Mouse (Mus musculus): ENCODE measurements around the gene Atp6v0a1. TPM values are rescaled to one million over a fixed set of nuclear protein-coding genes. Genes with fewer than 3 reads are reported as not detected.

Gene Atp6v0a1
- polyA plus RNA-seq, 1 experiment from 2014 or later, result 175 TPM

- Histone ChIP-seq H3K9me3 (ENCODE audit: control insufficient read depth, low read length) (no peaks in the 10 kb centered on the region), H3K27ac (ENCODE audit: low read depth, low read length) (no peak overlapping the region), H3K9ac (replicated peaks; ENCODE audit: low read depth, low read length) (no peak overlapping the region), H3K4me1 (ENCODE audit: control insufficient read depth, insufficient read depth, low read length) (no peaks in the 10 kb centered on the region), H3K36me3 (ENCODE audit: control insufficient read depth, insufficient read depth, low read length) (peaks cover 66% of the 10 kb centered on the region), H3K27me3 (ENCODE audit: control insufficient read depth, insufficient read depth, low read length) (no peaks in the 10 kb centered on the region), H3K4me2 (ENCODE audit: low read depth, low read length) (no peak overlapping the region), H3K4me3 (ENCODE audit: low read depth, low read length) (no peak overlapping the region)
- ATAC-seq (ENCODE audit: low read depth), result no peak
- WGBS, result 91% methylated on average over 8 of the region's 8 CpGs
Measured at GRCm38 (mm10) chr11:101029320-101029719, 20.1 kb downstream of the Atp6v0a1 start.

GRCm38 (mm10) chr11:101030136-101030807 lies 21.0 kb downstream of the Atp6v0a1 start:
- no peak overlapping the region for H3K4me3 ChIP-seq (ENCODE audit: low read depth, low read length)
- WGBS, result 89% methylated on average over 10 of the region's 10 CpGs
- H3K36me3 ChIP-seq (ENCODE audit: control insufficient read depth, insufficient read depth, low read length), result peaks cover 70% of the 10 kb centered on the region
- H3K9ac ChIP-seq (replicated peaks; ENCODE audit: low read depth, low read length), result no peak overlapping the region
- H3K4me2 ChIP-seq (ENCODE audit: low read depth, low read length), result no peak overlapping the region
- H3K27ac ChIP-seq (ENCODE audit: low read depth, low read length), result no peak overlapping the region
- no peaks in the 10 kb centered on the region for H3K9me3 ChIP-seq (ENCODE audit: control insufficient read depth, low read length)
- no peak for ATAC-seq (ENCODE audit: low read depth)
- no peaks in the 10 kb centered on the region for H3K27me3 ChIP-seq (ENCODE audit: control insufficient read depth, insufficient read depth, low read length)
- no peaks in the 10 kb centered on the region for H3K4me1 ChIP-seq (ENCODE audit: control insufficient read depth, insufficient read depth, low read length)

DNA sequence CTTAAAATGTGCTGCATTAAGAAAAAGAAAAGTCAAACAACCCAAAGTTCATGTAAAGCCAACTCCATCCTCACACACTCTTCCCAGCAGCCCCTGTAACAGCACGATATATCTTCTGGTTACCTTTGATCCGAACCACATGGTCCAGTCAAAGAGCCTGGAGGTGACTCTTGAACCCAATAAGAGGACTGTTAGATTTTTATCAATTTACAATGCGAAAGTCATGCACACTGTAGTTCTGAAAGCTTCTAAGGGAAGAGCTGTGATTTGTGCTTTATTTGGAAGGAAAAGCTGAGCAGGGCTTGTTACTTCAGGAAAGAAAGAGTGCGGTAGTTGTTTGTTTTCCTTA lies 21.5 kb downstream of the Atp6v0a1 start:
- WGBS, result 97% methylated on average over 4 of the region's 4 CpGs
- no peak overlapping the region for H3K4me3 ChIP-seq (ENCODE audit: low read depth, low read length)
- ATAC-seq (ENCODE audit: low read depth), result no peak
- no peak overlapping the region for H3K4me2 ChIP-seq (ENCODE audit: low read depth, low read length)
- no peaks in the 10 kb centered on the region for H3K9me3 ChIP-seq (ENCODE audit: control insufficient read depth, low read length)
- no peak overlapping the region for H3K9ac ChIP-seq (replicated peaks; ENCODE audit: low read depth, low read length)
- peaks cover 70% of the 10 kb centered on the region for H3K36me3 ChIP-seq (ENCODE audit: control insufficient read depth, insufficient read depth, low read length)
- H3K27me3 ChIP-seq (ENCODE audit: control insufficient read depth, insufficient read depth, low read length), result no peaks in the 10 kb centered on the region
- no peaks in the 10 kb centered on the region for H3K4me1 ChIP-seq (ENCODE audit: control insufficient read depth, insufficient read depth, low read length)
- H3K27ac ChIP-seq (ENCODE audit: low read depth, low read length), result no peak overlapping the region

DNA sequence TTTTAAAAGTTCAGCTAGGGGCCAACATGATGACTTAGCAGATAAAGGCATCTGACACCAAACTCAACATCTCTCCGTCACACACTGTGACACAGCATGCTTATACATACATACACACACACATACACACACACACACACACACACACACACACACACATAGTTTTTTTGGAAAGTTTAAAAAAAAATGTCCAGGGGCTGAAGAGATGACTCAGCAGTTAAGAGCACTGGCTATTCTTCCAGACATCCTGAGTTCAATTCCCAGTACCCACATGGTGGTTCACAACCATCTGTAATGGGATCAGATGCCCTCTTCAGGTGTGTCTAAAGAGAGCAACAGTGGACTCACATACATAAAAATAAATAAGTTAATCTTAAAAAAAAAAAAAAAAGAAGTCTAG lies 22.2 kb downstream of the Atp6v0a1 start:
- Histone ChIP-seq H3K27me3 (ENCODE audit: control insufficient read depth, insufficient read depth, low read length) (no peaks in the 10 kb centered on the region), H3K4me1 (ENCODE audit: control insufficient read depth, insufficient read depth, low read length) (no peaks in the 10 kb centered on the region), H3K9ac (replicated peaks; ENCODE audit: low read depth, low read length) (no peak overlapping the region), H3K9me3 (ENCODE audit: control insufficient read depth, low read length) (no peaks in the 10 kb centered on the region), H3K27ac (ENCODE audit: low read depth, low read length) (no peak overlapping the region), H3K4me3 (ENCODE audit: low read depth, low read length) (no peak overlapping the region), H3K36me3 (ENCODE audit: control insufficient read depth, insufficient read depth, low read length) (peaks cover 76% of the 10 kb centered on the region), H3K4me2 (ENCODE audit: low read depth, low read length) (no peak overlapping the region)
- no peak for ATAC-seq (ENCODE audit: low read depth)
- WGBS, result 86% methylated on average over 1 of the region's 1 CpGs

GRCm38 (mm10) chr11:101033856-101034500 lies 24.7 kb downstream of the Atp6v0a1 start:
- no peak for ATAC-seq (ENCODE audit: low read depth)
- Histone ChIP-seq H3K4me3 (ENCODE audit: low read depth, low read length) (no peak overlapping the region), H3K9me3 (ENCODE audit: control insufficient read depth, low read length) (no peaks in the 10 kb centered on the region), H3K27me3 (ENCODE audit: control insufficient read depth, insufficient read depth, low read length) (no peaks in the 10 kb centered on the region), H3K9ac (replicated peaks; ENCODE audit: low read depth, low read length) (no peak overlapping the region), H3K4me2 (ENCODE audit: low read depth, low read length) (no peak overlapping the region), H3K4me1 (ENCODE audit: control insufficient read depth, insufficient read depth, low read length) (no peaks in the 10 kb centered on the region), H3K27ac (ENCODE audit: low read depth, low read length) (no peak overlapping the region), H3K36me3 (ENCODE audit: control insufficient read depth, insufficient read depth, low read length) (peaks cover 83% of the 10 kb centered on the region)
- WGBS, result 95% methylated on average over 17 of the region's 17 CpGs

GRCm38 (mm10) chr11:101034614-101035327 lies 25.5 kb downstream of the Atp6v0a1 start:
- H3K4me1 ChIP-seq (ENCODE audit: control insufficient read depth, insufficient read depth, low read length), result no peaks in the 10 kb centered on the region
- no peak overlapping the region for H3K9ac ChIP-seq (replicated peaks; ENCODE audit: low read depth, low read length)
- H3K4me2 ChIP-seq (ENCODE audit: low read depth, low read length), result no peak overlapping the region
- peaks cover 83% of the 10 kb centered on the region for H3K36me3 ChIP-seq (ENCODE audit: control insufficient read depth, insufficient read depth, low read length)
- ATAC-seq (ENCODE audit: low read depth), result no peak
- no peaks in the 10 kb centered on the region for H3K27me3 ChIP-seq (ENCODE audit: control insufficient read depth, insufficient read depth, low read length)
- H3K4me3 ChIP-seq (ENCODE audit: low read depth, low read length), result no peak overlapping the region
- H3K9me3 ChIP-seq (ENCODE audit: control insufficient read depth, low read length), result no peaks in the 10 kb centered on the region
- no peak overlapping the region for H3K27ac ChIP-seq (ENCODE audit: low read depth, low read length)
- 92% methylated on average over 8 of the region's 8 CpGs for WGBS

- Histone ChIP-seq H3K27ac (ENCODE audit: low read depth, low read length) (no peak overlapping the region), H3K9me3 (ENCODE audit: control insufficient read depth, low read length) (no peaks in the 10 kb centered on the region), H3K36me3 (ENCODE audit: control insufficient read depth, insufficient read depth, low read length) (peaks cover 83% of the 10 kb centered on the region), H3K27me3 (ENCODE audit: control insufficient read depth, insufficient read depth, low read length) (no peaks in the 10 kb centered on the region), H3K4me2 (ENCODE audit: low read depth, low read length) (no peak overlapping the region), H3K9ac (replicated peaks; ENCODE audit: low read depth, low read length) (no peak overlapping the region), H3K4me1 (ENCODE audit: control insufficient read depth, insufficient read depth, low read length) (no peaks in the 10 kb centered on the region), H3K4me3 (ENCODE audit: low read depth, low read length) (no peak overlapping the region)
- ATAC-seq (ENCODE audit: low read depth), result no peak
- 78% methylated on average over 4 of the region's 4 CpGs for WGBS
Measured at GRCm38 (mm10) chr11:101035328-101035695, 26.1 kb downstream of the Atp6v0a1 start.

DNA sequence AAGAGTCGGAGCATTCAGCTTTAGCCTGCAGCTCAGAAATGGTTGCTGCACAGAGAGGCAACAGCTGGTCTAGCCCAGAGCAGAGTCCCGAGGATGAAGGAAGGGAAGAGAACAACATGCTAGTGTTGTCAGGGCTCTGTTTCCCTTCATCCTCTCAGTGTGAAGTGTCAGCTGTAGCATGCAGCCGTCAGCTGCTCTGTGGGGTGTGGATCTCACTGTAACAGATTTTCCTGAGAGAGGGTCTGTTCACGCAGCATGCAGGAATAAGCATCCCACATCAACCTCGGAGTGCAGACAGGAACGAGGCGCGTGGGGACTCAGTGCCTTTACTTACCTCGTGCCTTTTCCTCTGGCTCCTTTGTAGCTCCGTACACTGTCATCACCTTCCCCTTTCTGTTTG lies 28.5 kb downstream of the Atp6v0a1 start:
- Histone ChIP-seq H3K9ac (replicated peaks; ENCODE audit: low read depth, low read length) (no peak overlapping the region), H3K4me1 (ENCODE audit: control insufficient read depth, insufficient read depth, low read length) (no peaks in the 10 kb centered on the region), H3K9me3 (ENCODE audit: control insufficient read depth, low read length) (no peaks in the 10 kb centered on the region), H3K36me3 (ENCODE audit: control insufficient read depth, insufficient read depth, low read length) (peaks cover 89% of the 10 kb centered on the region), H3K4me2 (ENCODE audit: low read depth, low read length) (no peak overlapping the region), H3K27ac (ENCODE audit: low read depth, low read length) (no peak overlapping the region), H3K4me3 (ENCODE audit: low read depth, low read length) (no peak overlapping the region), H3K27me3 (ENCODE audit: control insufficient read depth, insufficient read depth, low read length) (no peaks in the 10 kb centered on the region)
- WGBS, result 84% methylated on average over 10 of the region's 10 CpGs
- ATAC-seq (ENCODE audit: low read depth), result no peak

GRCm38 (mm10) chr11:101045826-101046225 lies 36.6 kb downstream of the Atp6v0a1 start:
- Histone ChIP-seq H3K4me2 (ENCODE audit: low read depth, low read length) (no peak overlapping the region), H3K27ac (ENCODE audit: low read depth, low read length) (no peak overlapping the region), H3K9me3 (ENCODE audit: control insufficient read depth, low read length) (no peaks in the 10 kb centered on the region), H3K27me3 (ENCODE audit: control insufficient read depth, insufficient read depth, low read length) (no peaks in the 10 kb centered on the region), H3K36me3 (ENCODE audit: control insufficient read depth, insufficient read depth, low read length) (peaks cover 96% of the 10 kb centered on the region), H3K9ac (replicated peaks; ENCODE audit: low read depth, low read length) (no peak overlapping the region), H3K4me1 (ENCODE audit: control insufficient read depth, insufficient read depth, low read length) (no peaks in the 10 kb centered on the region), H3K4me3 (ENCODE audit: low read depth, low read length) (no peak overlapping the region)
- ATAC-seq (ENCODE audit: low read depth), result no peak
- WGBS, result 94% methylated on average over 4 of the region's 4 CpGs

Data from neural tube, embryonic 14.5 days (tissue).